Mouse (Mus musculus): ENCODE measurements around the gene Prdx3. TPM values are rescaled to one million over a fixed set of nuclear protein-coding genes. Genes with fewer than 3 reads are reported as not detected.

The Prdx3 gene
- 103 TPM for polyA plus RNA-seq (2015; fragmentation: Illumina TruSeq; extraction: RNeasy Lipid Tissue Mini Kit (QIAGEN cat#74804); ENCODE audit: insufficient read depth, low replicate concordance)

DNA sequence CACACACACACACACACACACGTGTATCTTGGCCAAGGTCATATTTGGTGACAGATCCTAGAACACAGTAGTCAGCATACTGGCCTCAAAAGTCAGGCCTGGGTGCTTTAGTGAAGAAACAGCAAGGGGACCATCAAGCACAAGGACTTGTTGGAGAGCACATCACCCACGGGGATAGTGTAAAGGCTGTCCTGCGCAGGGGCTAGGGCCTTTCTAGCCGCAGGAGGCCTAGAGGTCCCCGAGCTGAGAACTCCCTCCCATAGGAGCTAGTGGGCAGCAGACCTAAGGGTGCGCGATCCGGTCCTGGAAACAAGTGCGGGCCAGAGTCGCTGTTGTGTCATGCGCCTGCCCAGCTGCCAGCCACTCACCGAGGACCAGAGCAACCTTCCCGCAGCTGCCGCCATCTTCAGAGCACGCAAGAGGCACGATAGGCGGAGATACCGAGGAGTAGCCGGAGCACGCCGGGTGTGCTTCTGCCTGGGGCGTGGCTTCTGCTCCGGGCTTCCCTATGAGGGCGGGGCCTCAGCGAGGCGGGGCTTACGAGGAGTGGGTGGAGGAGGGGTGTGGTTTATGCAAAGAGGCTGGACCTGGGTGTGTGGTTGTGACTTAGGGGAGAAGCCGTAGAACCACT lies at the start of gene Prdx3:
TSS of gene Prdx3 (minus strand) at position 493 of the 631 bp plus-strand sequence.

GRCm38 (mm10) chr19:60889714-60890315 lies 15.5 kb upstream of the Prdx3 start, which contains the start of gene Grk5:
TSS of gene Grk5 (plus strand) at chr19:60889749.

DNA sequence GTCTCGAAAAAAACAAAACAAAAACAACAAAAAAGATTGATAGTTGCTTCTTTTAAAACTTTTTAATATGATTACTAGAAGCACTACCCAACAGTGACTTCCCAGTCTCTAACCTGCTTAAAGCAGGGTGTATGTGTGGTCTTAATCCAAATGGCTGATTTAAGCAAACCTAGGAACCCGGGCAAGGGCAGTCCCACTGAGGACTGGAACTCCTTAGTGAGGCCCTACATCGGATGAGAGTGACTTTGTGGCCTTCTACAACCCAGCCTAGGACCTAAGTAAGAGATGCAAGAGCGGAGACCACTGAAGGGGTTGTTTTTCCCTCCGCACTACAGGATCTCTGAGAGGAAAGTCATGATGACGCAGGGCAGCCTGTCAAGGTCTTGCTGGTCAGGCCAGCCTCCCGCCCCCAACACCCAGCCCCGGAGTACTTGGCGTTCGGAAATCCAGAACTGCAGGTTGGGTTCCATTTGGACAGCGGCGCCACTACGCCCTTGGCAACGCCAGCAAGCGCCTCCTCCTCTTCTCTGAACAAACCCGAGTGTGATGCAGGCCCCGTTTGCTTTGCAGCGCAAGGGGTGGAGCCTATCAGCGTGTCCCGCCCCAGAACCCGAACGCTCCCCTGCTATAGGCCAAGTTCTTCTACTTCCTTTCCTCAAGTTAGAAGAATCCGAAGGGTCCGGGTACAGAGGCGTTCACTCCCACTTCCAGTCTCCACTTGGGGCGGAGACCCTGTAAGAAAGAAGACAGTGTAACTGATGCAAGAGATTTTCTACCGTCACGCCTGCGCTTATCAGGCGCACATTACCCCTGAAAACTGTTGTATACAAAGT lies 13.3 kb downstream of the Prdx3 start, which contains the start of gene Sfxn4:
TSS of gene Sfxn4 (minus strand) at position 612 of the 833 bp plus-strand sequence.

Other genes starting within 250 kb of the Prdx3 start
- 3.8 TPM for gene Nanos1, start 118.6 kb downstream of the Prdx3 start, polyA plus RNA-seq (2015; fragmentation: Illumina TruSeq; extraction: RNeasy Lipid Tissue Mini Kit (QIAGEN cat#74804); ENCODE audit: insufficient read depth, low replicate concordance)
- gene Eif3a, start 83.9 kb downstream of the Prdx3 start, polyA plus RNA-seq (2015; fragmentation: Illumina TruSeq; extraction: RNeasy Lipid Tissue Mini Kit (QIAGEN cat#74804); ENCODE audit: insufficient read depth, low replicate concordance): 227 TPM
- 49.2 TPM for gene Fam45a, start 63.0 kb downstream of the Prdx3 start, polyA plus RNA-seq (2015; fragmentation: Illumina TruSeq; extraction: RNeasy Lipid Tissue Mini Kit (QIAGEN cat#74804); ENCODE audit: insufficient read depth, low replicate concordance)
- 10.1 TPM for gene Sfxn4, start 13.1 kb downstream of the Prdx3 start, polyA plus RNA-seq (2015; fragmentation: Illumina TruSeq; extraction: RNeasy Lipid Tissue Mini Kit (QIAGEN cat#74804); ENCODE audit: insufficient read depth, low replicate concordance)
- 19.7 TPM for gene Grk5, start 15.2 kb upstream of the Prdx3 start, polyA plus RNA-seq (2015; fragmentation: Illumina TruSeq; extraction: RNeasy Lipid Tissue Mini Kit (QIAGEN cat#74804); ENCODE audit: insufficient read depth, low replicate concordance)